Mouse (Mus musculus) retina, adult 2 months (tissue): ENCODE results near the gene Abcg1.
A peak's percentile ranks its signal among the peaks of the same experiment; 100 is the strongest.

Experiments
- DNase-seq: peaks from one replicate; pipeline ENCODE4 v3.0.0-alpha.2; 2012; ENCODE audit warnings: low read depth, low spot score

Abcg1 gene

GRCm38 (mm10) chr17:31078581-31078980, 21.1 kb downstream of the Abcg1 start:
- DNase-seq: no peak

- no peak for DNase-seq
Observed at GRCm38 (mm10) chr17:31079078-31079840, 21.8 kb downstream of the Abcg1 start.

DNA sequence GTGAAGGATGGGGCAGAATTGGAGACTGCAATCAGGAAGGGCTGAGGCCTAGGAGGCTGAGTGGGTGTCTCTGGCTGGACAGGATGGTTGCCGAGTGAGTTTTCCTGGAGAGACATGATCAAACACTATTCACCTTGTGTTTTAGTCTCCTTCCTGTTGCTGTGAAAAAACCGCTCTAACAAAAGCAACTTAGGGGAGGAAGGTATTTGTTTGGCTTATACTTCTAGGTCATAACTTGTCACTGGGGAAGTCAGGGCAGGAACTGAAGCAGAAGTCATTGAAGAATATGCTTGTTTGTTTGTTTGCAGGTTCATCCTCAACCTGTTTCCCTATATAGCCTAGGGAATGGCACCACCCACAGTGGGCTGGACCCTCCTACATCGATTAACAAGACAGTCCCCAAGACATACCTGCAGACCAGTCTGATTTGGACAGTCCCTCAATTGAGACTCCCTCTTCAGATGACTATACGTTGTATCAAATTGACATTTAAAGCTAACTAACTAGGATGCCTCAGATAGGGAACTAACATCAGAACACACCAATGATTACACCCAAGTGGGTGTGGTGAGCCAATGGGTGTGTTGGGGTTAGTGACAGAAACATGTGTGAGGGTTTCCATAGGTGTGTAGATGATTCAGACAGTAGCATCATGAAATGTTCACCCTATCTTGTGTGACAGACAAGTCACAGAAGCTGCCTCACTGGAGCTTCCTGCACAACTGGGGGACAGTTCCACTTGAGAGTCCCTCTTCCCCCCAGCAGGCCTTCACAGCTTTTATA, 25.0 kb downstream of the Abcg1 start:
- DNase-seq: no peak

GRCm38 (mm10) chr17:31085519-31085918, 28.0 kb downstream of the Abcg1 start:
- no peak for DNase-seq

GRCm38 (mm10) chr17:31086196-31086595, 28.7 kb downstream of the Abcg1 start:
- DNase-seq: no peak

GRCm38 (mm10) chr17:31088711-31089110, 31.2 kb downstream of the Abcg1 start:
- no peak for DNase-seq

GRCm38 (mm10) chr17:31089848-31090247, 32.4 kb downstream of the Abcg1 start:
- no peak for DNase-seq

- DNase-seq: no peak
Observed at GRCm38 (mm10) chr17:31091023-31091735, 33.7 kb downstream of the Abcg1 start.

DNA sequence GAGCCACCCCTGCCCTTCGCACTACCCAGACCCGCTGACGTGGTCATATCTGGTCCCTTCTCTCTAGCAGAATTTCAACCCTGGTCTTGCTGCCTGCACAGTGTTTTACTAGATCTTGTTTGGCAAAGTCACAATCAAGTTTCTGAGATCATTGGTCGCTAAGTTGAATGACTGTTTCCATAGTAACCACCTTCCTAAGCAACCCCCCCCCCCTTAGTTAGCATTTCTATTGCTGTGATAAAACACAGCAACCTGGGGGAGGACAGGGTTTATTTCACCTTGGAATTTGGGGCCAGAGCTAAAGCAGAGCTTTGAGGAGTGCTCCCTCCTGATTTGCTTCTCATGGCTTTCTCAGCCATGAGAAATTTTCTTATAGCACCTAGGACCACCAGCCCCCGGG, 37.3 kb downstream of the Abcg1 start:
- DNase-seq: no peak

- DNase-seq: no peak
Observed at GRCm38 (mm10) chr17:31095570-31095969, 38.1 kb downstream of the Abcg1 start.

DNA sequence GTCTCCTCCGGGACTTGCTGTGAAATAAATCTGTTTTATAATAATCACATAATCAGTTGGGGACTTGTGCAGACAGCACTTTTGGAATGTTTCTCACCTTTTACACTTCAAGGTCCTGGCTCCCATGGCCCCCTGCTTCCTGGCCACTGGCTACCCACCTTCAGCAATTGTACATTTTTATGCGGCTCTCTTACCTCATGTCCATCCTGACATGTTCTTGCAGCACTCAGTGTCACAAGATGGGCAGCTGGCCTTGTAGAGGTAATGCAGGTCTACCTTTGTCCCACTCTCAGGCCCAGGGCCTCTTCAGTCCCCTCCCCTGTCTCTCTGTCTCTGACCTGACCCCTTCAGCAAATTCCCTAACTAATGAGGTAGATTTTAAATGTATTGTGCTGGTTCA, 39.4 kb downstream of the Abcg1 start:
- DNase-seq: no peak

- no peak for DNase-seq
Observed at GRCm38 (mm10) chr17:31098788-31099187, 41.3 kb downstream of the Abcg1 start.

DNA sequence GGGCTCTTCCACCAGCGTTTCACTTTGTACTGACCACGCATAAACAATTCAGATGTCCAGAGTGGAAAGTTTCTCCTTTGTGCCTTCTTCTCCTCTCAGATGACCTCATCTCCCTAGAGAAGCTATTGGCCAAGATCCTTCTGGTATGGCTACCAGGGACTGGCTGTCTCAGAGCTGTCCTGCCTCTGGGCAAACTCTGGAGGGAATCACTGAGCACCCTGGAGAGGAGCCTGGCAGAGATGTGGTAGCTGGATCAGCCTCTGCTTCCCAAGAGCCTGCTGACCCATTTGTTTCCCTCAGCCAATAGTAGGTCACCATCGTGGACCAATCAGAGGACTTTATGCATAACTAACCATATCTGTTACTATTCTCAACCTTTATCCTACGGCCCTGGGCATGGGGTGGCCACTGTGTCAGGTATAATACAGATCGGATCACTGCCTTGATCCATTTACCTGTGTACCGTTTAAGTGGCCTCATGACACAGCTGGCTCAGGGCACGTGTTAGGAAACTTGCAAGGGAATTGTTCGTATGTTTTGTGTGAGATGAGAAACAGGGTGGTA, 45.6 kb downstream of the Abcg1 start:
- peak; percentile 54 for DNase-seq

GRCm38 (mm10) chr17:31103823-31104222, 46.3 kb downstream of the Abcg1 start:
- no peak for DNase-seq

GRCm38 (mm10) chr17:31108388-31108787, 50.9 kb downstream of the Abcg1 start:
- no peak for DNase-seq

- no peak for DNase-seq
Observed at GRCm38 (mm10) chr17:31113191-31113856, 55.8 kb downstream of the Abcg1 start.

GRCm38 (mm10) chr17:31116063-31116462, 58.6 kb downstream of the Abcg1 start:
- DNase-seq: no peak

DNA sequence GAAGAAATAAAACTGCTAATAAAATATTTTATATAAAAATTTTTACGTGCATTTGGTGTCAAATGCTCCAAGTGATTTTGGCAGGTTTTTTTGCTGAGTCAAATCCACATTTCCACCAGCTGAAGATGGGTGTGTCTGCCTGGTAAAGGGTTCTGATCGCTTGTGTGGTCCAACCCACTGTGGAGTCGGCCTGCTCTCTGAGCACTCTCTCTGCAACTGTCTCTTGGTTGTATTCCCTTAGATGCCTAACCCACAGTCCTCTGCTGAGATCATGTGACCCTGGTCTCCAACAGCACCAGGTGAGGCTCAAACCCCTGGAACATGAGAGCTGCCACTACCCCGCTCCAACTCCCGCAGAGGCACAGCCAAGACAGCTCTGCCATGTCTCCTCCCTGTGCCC, 60.5 kb downstream of the Abcg1 start:
- no peak for DNase-seq

GRCm38 (mm10) chr17:31119429-31119828, 62.0 kb downstream of the Abcg1 start:
- peak; percentile 63 for DNase-seq

GRCm38 (mm10) chr17:31121975-31122374, 64.5 kb downstream of the Abcg1 start:
- peak; percentile 28 for DNase-seq

DNA sequence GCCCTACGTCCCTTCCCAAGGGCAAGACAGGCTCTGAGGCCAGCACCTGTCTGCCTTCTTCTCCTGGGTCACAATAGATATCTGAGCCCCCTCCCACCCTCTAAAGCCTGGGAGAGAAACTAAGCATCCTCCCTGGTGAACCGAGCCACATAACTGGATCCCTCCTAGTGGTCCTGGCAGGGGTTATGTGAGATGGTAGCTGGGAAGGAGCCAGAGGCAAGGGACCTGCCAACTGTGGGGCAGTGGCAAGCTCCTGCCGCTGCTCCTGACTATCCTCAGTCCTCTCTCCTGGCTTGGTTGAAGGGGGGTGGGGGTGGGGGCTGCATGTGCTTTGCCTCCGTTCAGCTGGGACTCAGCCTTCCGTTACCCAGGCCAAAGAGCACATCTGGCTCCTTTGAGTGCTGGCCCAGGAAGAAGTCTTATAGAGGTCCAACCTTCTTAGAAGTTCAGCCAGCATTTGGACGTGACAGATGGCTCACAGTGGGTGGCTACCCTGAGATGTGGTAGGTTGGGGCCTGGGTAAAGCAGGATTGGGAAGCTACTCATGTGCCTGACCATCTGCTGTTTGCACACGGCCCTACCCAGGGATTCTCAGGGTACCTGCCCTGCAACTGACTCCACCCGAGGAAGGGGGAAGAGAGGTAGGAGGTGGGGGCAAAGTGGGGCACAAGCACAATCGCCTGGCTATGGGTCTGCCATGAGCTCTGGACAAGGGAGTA, 68.2 kb downstream of the Abcg1 start:
- DNase-seq: no peak
